Mouse (Mus musculus) neural tube, embryonic 12.5 days (tissue): ENCODE results near the gene Syt1. TPM values are rescaled to one million over a fixed set of nuclear protein-coding genes. Genes with fewer than 3 reads are reported as not detected.

ENCODE experiments used
- ATAC-seq: fragments of 200-750 bp; cut with Nextera tagmentation; 2 replicates; pipeline ENCODE4 v1.8.0; 2017; ENCODE audit warnings: low read depth, mild to moderate bottlenecking, moderate TSS enrichment, moderate library complexity; ENCODE audit not compliant: low FRiP score
- H3K27ac ChIP-seq: fragments of 300-500 bp; sonication (generic); 2 replicates; pipeline ENCODE4 v1.5.1; 2016
- H3K27me3 ChIP-seq: fragments of 300-500 bp; sonication (generic); replicated peaks from 2 replicates; pipeline ENCODE4 v1.6.1; 2016; ENCODE audit warnings: mild to moderate bottlenecking
- H3K36me3 ChIP-seq: fragments of 300-500 bp; sonication (generic); 2 replicates; pipeline ENCODE4 v1.6.1; 2016; ENCODE audit warnings: mild to moderate bottlenecking
- H3K4me1 ChIP-seq: fragments of 300-500 bp; sonication (generic); 2 replicates; pipeline ENCODE4 v1.6.1; 2016
- H3K4me2 ChIP-seq: fragments of 300-500 bp; sonication (generic); replicated peaks from 2 replicates; pipeline ENCODE4 v1.6.1; 2016; ENCODE audit warnings: mild to moderate bottlenecking
- H3K4me3 ChIP-seq: fragments of 300-500 bp; sonication (generic); 2 replicates; pipeline ENCODE4 v1.5.1; 2016
- H3K9ac ChIP-seq: fragments of 300-500 bp; sonication (generic); 2 replicates; pipeline ENCODE4 v1.6.1; 2016; ENCODE audit warnings: mild to moderate bottlenecking
- H3K9me3 ChIP-seq: fragments of 300-500 bp; sonication (generic); 2 replicates; pipeline ENCODE4 v1.6.1; 2016; ENCODE audit warnings: mild to moderate bottlenecking
- WGBS: fragments of 180-500 bp; shearing (Covaris S2); methylation state at CpG from one replicate; pipeline ENCODE4 v1.1.7; 2016; 5-methylcytosine and 5-hydroxymethylcytosine counted together
- polyA plus RNA-seq: library from polyadenylated mRNA; unstranded; fragments of >200 nt; fragmentation: Nextera tagmentation; extraction: Ambion mirVana; gene quantifications from 2 replicates; pipeline ENCODE4 v1.2.1, GENCODE M21; 2016

The Syt1 gene
- polyA plus RNA-seq, 1 experiment from 2014 or later: 45.0 TPM

GRCm38 (mm10) chr10:108815339-108815738 lies 195.4 kb downstream of the Syt1 start:
- Histone ChIP-seq H3K9ac (no peak overlapping the region), H3K27me3 (no peaks in the 10 kb centered on the region), H3K4me1 (no peaks in the 10 kb centered on the region), H3K9me3 (no peaks in the 10 kb centered on the region), H3K36me3 (no peaks in the 10 kb centered on the region), H3K27ac (no peak overlapping the region), H3K4me2 (no peak overlapping the region), H3K4me3 (no peak overlapping the region)
- 68% methylated on average over 6 of the region's 6 CpGs for WGBS
- no peak for ATAC-seq

- Histone ChIP-seq H3K9me3 (no peaks in the 10 kb centered on the region), H3K36me3 (no peaks in the 10 kb centered on the region), H3K9ac (no peak overlapping the region), H3K27ac (no peak overlapping the region), H3K4me3 (no peak overlapping the region), H3K4me1 (no peaks in the 10 kb centered on the region), H3K4me2 (no peak overlapping the region), H3K27me3 (no peaks in the 10 kb centered on the region)
- ATAC-seq: no peak
- 94% methylated on average over 1 of the region's 1 CpGs for WGBS
Measured at GRCm38 (mm10) chr10:108804380-108804779, 206.4 kb downstream of the Syt1 start.

GRCm38 (mm10) chr10:108800776-108801175 lies 210.0 kb downstream of the Syt1 start:
- H3K36me3 ChIP-seq: no peaks in the 10 kb centered on the region
- 87% methylated on average over 7 of the region's 7 CpGs for WGBS
- H3K9me3 ChIP-seq: no peaks in the 10 kb centered on the region

GRCm38 (mm10) chr10:108798826-108799225 lies 212.0 kb downstream of the Syt1 start:
- Histone ChIP-seq H3K9ac (no peak overlapping the region), H3K4me2 (no peak overlapping the region), H3K9me3 (no peaks in the 10 kb centered on the region), H3K4me3 (no peak overlapping the region), H3K36me3 (no peaks in the 10 kb centered on the region), H3K27me3 (no peaks in the 10 kb centered on the region), H3K4me1 (no peaks in the 10 kb centered on the region), H3K27ac (no peak overlapping the region)
- 92% methylated on average over 4 of the region's 4 CpGs for WGBS
- ATAC-seq: no peak

More at GRCm38 (mm10) chr10:108800776-108801175, 210.0 kb downstream of the Syt1 start:
- H3K27ac ChIP-seq: no peak overlapping the region
- no peak overlapping the region for H3K4me3 ChIP-seq
- no peaks in the 10 kb centered on the region for H3K27me3 ChIP-seq
- no peak overlapping the region for H3K9ac ChIP-seq
- no peak for ATAC-seq
- no peak overlapping the region for H3K4me2 ChIP-seq
- no peaks in the 10 kb centered on the region for H3K4me1 ChIP-seq

GRCm38 (mm10) chr10:108782817-108783216 lies 228.0 kb downstream of the Syt1 start:
- Histone ChIP-seq H3K9me3 (no peaks in the 10 kb centered on the region), H3K27me3 (no peaks in the 10 kb centered on the region), H3K4me3 (no peak overlapping the region), H3K27ac (no peak overlapping the region), H3K9ac (no peak overlapping the region), H3K4me1 (no peaks in the 10 kb centered on the region; the same call in 1 of the 2 replicates), H3K4me2 (no peak overlapping the region), H3K36me3 (no peaks in the 10 kb centered on the region)
- ATAC-seq: no peak
- whole genome bisulfite sequencing: 84% methylated on average over 5 of the region's 5 CpGs

GRCm38 (mm10) chr10:108780614-108781013 lies 230.2 kb downstream of the Syt1 start:
- no peak overlapping the region for H3K4me3 ChIP-seq
- no peaks in the 10 kb centered on the region for H3K27me3 ChIP-seq
- H3K27ac ChIP-seq: no peak overlapping the region
- no peak overlapping the region for H3K9ac ChIP-seq
- WGBS: 80% methylated on average over 3 of the region's 3 CpGs
- no peak for ATAC-seq
- no peaks in the 10 kb centered on the region for H3K9me3 ChIP-seq
- no peaks in the 10 kb centered on the region for H3K36me3 ChIP-seq
- no peak overlapping the region for H3K4me2 ChIP-seq
- no peaks in the 10 kb centered on the region; the same call in 1 of the 2 replicates for H3K4me1 ChIP-seq

- H3K27ac ChIP-seq: no peak overlapping the region
Measured at GRCm38 (mm10) chr10:108776735-108777134, 234.0 kb downstream of the Syt1 start.

GRCm38 (mm10) chr10:108771081-108771480 lies 239.7 kb downstream of the Syt1 start:
- Histone ChIP-seq H3K36me3 (no peaks in the 10 kb centered on the region), H3K9ac (no peak overlapping the region), H3K9me3 (no peaks in the 10 kb centered on the region), H3K4me3 (no peak overlapping the region), H3K4me1 (0 out of 2 replicates have a peak, but pooled peaks cover 3% of the 10 kb centered on the region), H3K4me2 (no peak overlapping the region), H3K27me3 (no peaks in the 10 kb centered on the region), H3K27ac (no peak overlapping the region)
- WGBS: 86% methylated on average over 6 of the region's 6 CpGs
- no peak for ATAC-seq

More at GRCm38 (mm10) chr10:108776735-108777134, 234.0 kb downstream of the Syt1 start:
- Histone ChIP-seq H3K9ac (no peak overlapping the region), H3K4me1 (no peaks in the 10 kb centered on the region; the same call in 1 of the 2 replicates), H3K4me3 (no peak overlapping the region), H3K4me2 (no peak overlapping the region), H3K27me3 (no peaks in the 10 kb centered on the region), H3K36me3 (no peaks in the 10 kb centered on the region), H3K9me3 (no peaks in the 10 kb centered on the region)
- peak; percentile 72 for ATAC-seq
- WGBS: 17% methylated on average over 8 of the region's 8 CpGs

GRCm38 (mm10) chr10:108765564-108765963 lies 245.2 kb downstream of the Syt1 start:
- no peak overlapping the region for H3K9ac ChIP-seq
- no peaks in the 10 kb centered on the region for H3K27me3 ChIP-seq
- ATAC-seq: no peak
- no peak overlapping the region for H3K4me2 ChIP-seq
- no peaks in the 10 kb centered on the region for H3K36me3 ChIP-seq
- no peaks in the 10 kb centered on the region for H3K9me3 ChIP-seq
- H3K4me1 ChIP-seq: 0 out of 2 replicates have a peak, but pooled peaks cover 6% of the 10 kb centered on the region
- no peak overlapping the region for H3K27ac ChIP-seq
- no peak overlapping the region for H3K4me3 ChIP-seq

- no peaks in the 10 kb centered on the region for H3K27me3 ChIP-seq
- H3K4me2 ChIP-seq: no peak overlapping the region
- 0 out of 2 replicates have a peak, but pooled peaks cover 6% of the 10 kb centered on the region for H3K4me1 ChIP-seq
- no peak for ATAC-seq
- H3K9me3 ChIP-seq: no peaks in the 10 kb centered on the region
- 86% methylated on average over 6 of the region's 6 CpGs for WGBS
- no peak overlapping the region for H3K9ac ChIP-seq
- no peak overlapping the region for H3K4me3 ChIP-seq
- no peaks in the 10 kb centered on the region for H3K36me3 ChIP-seq
- H3K27ac ChIP-seq: no peak overlapping the region
Measured at GRCm38 (mm10) chr10:108763722-108764121, 247.1 kb downstream of the Syt1 start.

- Histone ChIP-seq H3K27me3 (no peaks in the 10 kb centered on the region), H3K9ac (no peak overlapping the region), H3K4me2 (no peak overlapping the region), H3K27ac (no peak overlapping the region), H3K4me1 (no peaks in the 10 kb centered on the region), H3K4me3 (no peak overlapping the region), H3K9me3 (no peaks in the 10 kb centered on the region), H3K36me3 (no peaks in the 10 kb centered on the region)
- no peak for ATAC-seq
- 87% methylated on average over 2 of the region's 2 CpGs for WGBS
Measured at GRCm38 (mm10) chr10:108753304-108753703, 257.5 kb downstream of the Syt1 start.

- Histone ChIP-seq H3K27me3 (no peaks in the 10 kb centered on the region), H3K9ac (no peak overlapping the region), H3K4me1 (no peaks in the 10 kb centered on the region), H3K27ac (no peak overlapping the region), H3K36me3 (no peaks in the 10 kb centered on the region), H3K4me2 (no peak overlapping the region), H3K4me3 (no peak overlapping the region), H3K9me3 (no peaks in the 10 kb centered on the region)
- ATAC-seq: no peak
- 92% methylated on average over 2 of the region's 2 CpGs for WGBS
Measured at GRCm38 (mm10) chr10:108743759-108744158, 267.0 kb downstream of the Syt1 start.

GRCm38 (mm10) chr10:108733982-108734381 lies 276.8 kb downstream of the Syt1 start:
- no peaks in the 10 kb centered on the region for H3K27me3 ChIP-seq
- 80% methylated on average over 2 of the region's 2 CpGs for WGBS

More at GRCm38 (mm10) chr10:108733982-108734381, 276.8 kb downstream of the Syt1 start:
- Histone ChIP-seq H3K4me3 (no peak overlapping the region), H3K9me3 (0 out of 2 replicates have a peak, but pooled peaks cover 3% of the 10 kb centered on the region), H3K36me3 (no peaks in the 10 kb centered on the region), H3K4me1 (no peaks in the 10 kb centered on the region), H3K9ac (no peak overlapping the region), H3K27ac (no peak overlapping the region), H3K4me2 (no peak overlapping the region)
- ATAC-seq: no peak
